Mouse (Mus musculus): ENCODE results near the gene Apba2. TPM values are rescaled to one million over a fixed set of nuclear protein-coding genes. Genes with fewer than 3 reads are reported as not detected.

The Apba2 gene
- polyA plus RNA-seq, 1 experiment = not detected

DNA sequence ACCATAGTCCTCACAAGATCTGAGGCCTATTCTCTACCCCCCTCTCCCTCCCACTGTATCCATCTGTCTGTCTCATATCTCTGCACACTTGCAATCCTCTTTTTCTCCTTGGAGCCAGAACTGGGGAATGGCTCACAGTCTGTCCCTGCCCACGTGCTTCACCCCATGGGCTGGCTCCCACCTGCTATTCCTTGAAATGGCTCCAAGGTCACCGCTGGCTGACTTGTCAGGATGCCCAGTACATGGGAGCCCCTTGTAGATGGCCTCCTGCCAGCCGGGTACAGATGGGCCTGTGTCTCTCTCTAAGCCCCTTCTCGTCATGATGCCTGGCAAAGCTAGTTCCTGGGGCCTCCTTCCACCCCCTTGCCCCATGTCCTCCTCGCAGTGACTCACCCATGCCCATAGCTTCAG lies 226.7 kb downstream of the Apba2 start:
- peaks cover 5% of the 10 kb centered on the region; the same call in 1 of the 2 replicates for H3K9me3 ChIP-seq
- H3K4me1 ChIP-seq = 0 out of 2 replicates have a peak, but pooled peaks cover 3% of the 10 kb centered on the region
- no peaks in the 10 kb centered on the region for H3K36me3 ChIP-seq (replicated peaks; ENCODE audit: low read length)
- H3K4me3 ChIP-seq (replicated peaks) = no peak overlapping the region
- TF ChIP-seq FLI1 (IDR thresholded peaks at IDR 0.05; ENCODE audit: low read length) (no peak), GATA1 (IDR thresholded peaks at IDR 0.05; ENCODE audit: borderline replicate concordance, low read length) (no peak)
- no peaks in the 10 kb centered on the region for H3K27me3 ChIP-seq (replicated peaks)

DNA sequence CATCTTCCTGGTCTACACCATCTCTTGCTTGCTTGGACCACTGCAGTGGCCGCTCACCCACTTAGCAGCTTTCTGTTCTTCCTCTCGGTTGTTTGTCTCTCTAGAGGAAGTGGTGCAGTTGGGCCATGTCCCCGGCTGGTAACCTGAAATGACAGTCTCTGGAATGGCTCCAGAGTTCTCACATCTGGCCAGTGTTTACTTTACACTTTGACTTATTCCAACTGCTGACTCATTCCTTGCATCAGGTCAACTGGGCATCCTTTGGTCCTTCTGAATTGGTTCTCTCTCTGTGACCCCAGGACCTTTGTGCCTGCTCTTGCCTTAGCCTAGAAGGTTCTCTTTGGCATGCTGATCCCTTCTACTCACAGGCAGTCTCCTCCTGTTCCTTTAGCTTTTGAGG lies 227.3 kb downstream of the Apba2 start:
- peaks cover 5% of the 10 kb centered on the region; the same call in 1 of the 2 replicates for H3K9me3 ChIP-seq
- H3K4me3 ChIP-seq (replicated peaks) = no peak overlapping the region
- no peaks in the 10 kb centered on the region for H3K36me3 ChIP-seq (replicated peaks; ENCODE audit: low read length)
- H3K4me1 ChIP-seq = 0 out of 2 replicates have a peak, but pooled peaks cover 3% of the 10 kb centered on the region
- H3K27me3 ChIP-seq (replicated peaks) = no peaks in the 10 kb centered on the region
- no peak for TF ChIP-seq GATA1 (IDR thresholded peaks at IDR 0.05; ENCODE audit: borderline replicate concordance, low read length)
- TF ChIP-seq FLI1 (IDR thresholded peaks at IDR 0.05; ENCODE audit: low read length) = no peak

DNA sequence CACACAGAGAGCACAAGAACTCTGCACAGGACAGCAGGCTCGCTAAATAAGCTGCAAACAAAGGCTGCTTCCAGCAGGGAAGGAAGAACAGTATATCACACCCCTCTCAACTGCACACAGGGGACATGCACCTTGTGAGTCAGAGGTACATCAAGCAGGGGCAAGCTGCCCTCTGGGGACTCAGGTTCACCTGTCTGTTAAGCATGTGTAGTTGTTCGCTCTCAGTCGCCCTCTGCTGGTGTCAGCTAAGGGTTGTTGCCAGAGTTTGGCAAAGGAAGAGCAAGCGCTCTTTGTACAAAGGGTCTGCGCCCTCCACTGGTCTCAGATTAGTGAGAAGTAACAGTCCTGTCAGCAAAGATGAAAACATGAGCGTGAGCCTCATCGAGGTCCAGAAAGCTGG lies 228.3 kb downstream of the Apba2 start:
- Histone ChIP-seq H3K4me1 (0 out of 2 replicates have a peak, but pooled peaks cover 3% of the 10 kb centered on the region), H3K36me3 (replicated peaks; ENCODE audit: low read length) (no peaks in the 10 kb centered on the region), H3K4me3 (replicated peaks) (no peak overlapping the region), H3K27me3 (replicated peaks) (no peaks in the 10 kb centered on the region), H3K9me3 (peaks cover 5% of the 10 kb centered on the region; the same call in 1 of the 2 replicates)
- TF ChIP-seq FLI1 (IDR thresholded peaks at IDR 0.05; ENCODE audit: low read length) (no peak), GATA1 (IDR thresholded peaks at IDR 0.05; ENCODE audit: borderline replicate concordance, low read length) (no peak)

DNA sequence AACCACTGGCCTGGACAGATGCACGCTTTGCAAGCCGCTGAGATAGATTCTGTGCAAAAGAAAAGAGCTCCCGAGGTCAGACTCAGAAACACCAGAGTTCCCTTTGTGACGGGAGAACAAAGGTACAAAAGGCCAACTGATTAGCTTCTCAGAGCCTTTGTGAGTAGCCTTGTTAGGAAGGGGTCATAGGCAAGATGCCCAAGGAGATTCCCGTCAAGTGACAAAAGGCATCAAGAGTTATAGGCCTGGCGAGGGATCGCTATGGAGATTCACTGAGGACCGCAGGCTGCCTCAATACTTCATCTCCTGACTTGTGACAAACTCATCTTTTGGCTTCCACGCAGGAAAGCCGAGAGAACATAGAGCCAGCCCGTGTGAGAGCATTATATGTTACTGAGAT lies 237.6 kb downstream of the Apba2 start:
- H3K9me3 ChIP-seq = no peaks in the 10 kb centered on the region
- H3K4me1 ChIP-seq = no peaks in the 10 kb centered on the region
- no peak overlapping the region for H3K4me3 ChIP-seq (replicated peaks)
- H3K36me3 ChIP-seq (replicated peaks; ENCODE audit: low read length) = no peaks in the 10 kb centered on the region
- TF ChIP-seq FLI1 (IDR thresholded peaks at IDR 0.05; ENCODE audit: low read length) (no peak), GATA1 (IDR thresholded peaks at IDR 0.05; ENCODE audit: borderline replicate concordance, low read length) (no peak)
- H3K27me3 ChIP-seq (replicated peaks) = peaks cover 6% of the 10 kb centered on the region

DNA sequence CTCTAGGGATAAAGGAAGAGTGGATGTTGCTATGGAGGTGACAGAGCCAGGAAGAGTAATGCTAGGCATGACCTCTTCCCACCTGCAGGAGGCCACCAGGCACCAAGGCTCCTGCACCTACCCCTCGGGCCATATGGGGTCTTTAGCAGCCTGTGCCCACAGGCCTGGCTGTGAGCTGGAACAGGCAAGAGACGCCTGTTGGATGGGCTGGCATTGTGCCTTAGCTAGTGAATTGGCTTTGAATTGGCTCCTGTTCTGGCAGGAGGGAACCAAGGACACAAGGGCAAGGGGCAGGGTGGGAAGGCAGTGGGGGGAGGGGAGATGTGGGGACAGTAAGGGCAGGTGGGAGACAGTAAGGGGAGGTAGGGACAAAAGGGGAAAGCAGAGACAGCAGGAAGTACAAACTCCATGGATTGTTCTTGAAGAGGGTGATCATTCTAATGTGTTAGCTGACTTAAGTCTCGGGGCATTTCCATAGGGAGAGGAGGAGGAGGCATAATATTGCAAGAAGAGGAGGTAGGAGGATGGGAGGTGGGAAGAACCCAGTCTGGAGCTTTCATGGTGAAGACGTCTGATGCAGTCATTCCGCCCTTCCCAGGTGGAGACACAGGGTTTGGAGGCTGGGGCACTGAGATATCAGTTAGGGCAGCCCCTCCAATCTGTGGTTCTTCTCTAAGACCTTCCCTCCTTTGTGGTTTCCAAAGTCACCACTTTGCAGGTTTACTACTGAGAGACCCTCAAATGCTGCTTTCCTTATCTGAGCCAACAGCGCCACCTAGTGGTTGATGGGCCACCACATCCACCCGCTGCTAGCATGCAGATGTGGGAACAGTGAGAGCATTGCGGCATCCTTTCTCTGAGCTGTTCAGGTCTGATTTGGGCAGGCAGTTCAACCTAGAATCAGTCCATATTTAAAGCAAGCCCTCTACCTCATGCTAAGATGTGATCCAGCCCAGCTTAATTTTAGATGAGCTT lies 240.1 kb downstream of the Apba2 start:
- peaks cover 6% of the 10 kb centered on the region for H3K27me3 ChIP-seq (replicated peaks)
- no peak for TF ChIP-seq GATA1 (IDR thresholded peaks at IDR 0.05; ENCODE audit: borderline replicate concordance, low read length)
- TF ChIP-seq FLI1 (IDR thresholded peaks at IDR 0.05; ENCODE audit: low read length) = no peak
- no peaks in the 10 kb centered on the region for H3K36me3 ChIP-seq (replicated peaks; ENCODE audit: low read length)
- H3K4me3 ChIP-seq (replicated peaks) = no peak overlapping the region
- no peaks in the 10 kb centered on the region for H3K4me1 ChIP-seq
- H3K9me3 ChIP-seq = no peaks in the 10 kb centered on the region

DNA sequence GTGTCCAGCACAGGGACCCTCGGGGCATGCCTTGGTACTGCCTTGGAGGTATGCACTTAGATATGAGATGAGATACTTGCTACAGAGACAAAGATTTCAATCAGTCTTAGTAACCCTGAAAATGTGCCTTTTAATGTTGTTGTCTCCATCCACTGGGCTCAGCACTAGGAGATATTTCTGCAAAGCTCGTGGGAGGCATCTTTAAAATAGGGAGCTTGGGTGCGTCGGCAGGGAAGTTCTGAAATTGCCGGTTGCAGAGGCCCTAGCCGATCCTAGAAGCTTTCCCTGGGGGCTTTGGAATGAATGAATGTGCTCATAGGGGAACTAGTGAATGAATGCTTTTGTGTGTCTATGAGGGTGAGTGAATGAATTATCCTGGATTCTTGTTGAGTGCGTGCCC lies 242.1 kb downstream of the Apba2 start:
- Histone ChIP-seq H3K36me3 (replicated peaks; ENCODE audit: low read length) (no peaks in the 10 kb centered on the region), H3K4me3 (replicated peaks) (no peak overlapping the region), H3K4me1 (no peaks in the 10 kb centered on the region), H3K27me3 (replicated peaks) (peaks cover 6% of the 10 kb centered on the region), H3K9me3 (no peaks in the 10 kb centered on the region)
- no peak for TF ChIP-seq FLI1 (IDR thresholded peaks at IDR 0.05; ENCODE audit: low read length)
- TF ChIP-seq GATA1 (IDR thresholded peaks at IDR 0.05; ENCODE audit: borderline replicate concordance, low read length) = no peak

DNA sequence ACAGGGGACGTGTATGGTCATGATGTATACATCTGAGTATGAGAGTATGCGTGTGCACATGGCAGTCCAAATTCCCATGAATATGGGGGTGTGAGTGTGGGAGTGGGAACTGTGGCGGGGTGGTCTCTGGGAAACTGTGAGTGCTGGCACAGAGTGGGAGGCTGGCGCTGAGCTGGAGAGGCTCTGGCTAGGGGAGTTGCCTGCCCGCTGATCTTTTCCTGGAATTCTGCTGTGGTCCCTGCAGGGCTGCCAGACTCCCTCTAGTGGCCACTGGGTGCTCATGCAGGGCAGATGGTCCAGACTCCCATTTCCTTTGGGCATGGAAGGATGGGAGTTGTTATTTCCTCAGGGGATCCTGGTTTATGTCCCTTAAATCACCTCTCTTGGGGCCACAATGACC lies 250.0 kb downstream of the Apba2 start:
- Histone ChIP-seq H3K9me3 (peaks cover 10% of the 10 kb centered on the region), H3K4me1 (no peaks in the 10 kb centered on the region), H3K4me3 (replicated peaks) (peak overlapping the region; percentile 23), H3K27me3 (replicated peaks) (no peaks in the 10 kb centered on the region), H3K36me3 (replicated peaks; ENCODE audit: low read length) (no peaks in the 10 kb centered on the region)
- no peak for TF ChIP-seq FLI1 (IDR thresholded peaks at IDR 0.05; ENCODE audit: low read length)
- no peak for TF ChIP-seq GATA1 (IDR thresholded peaks at IDR 0.05; ENCODE audit: borderline replicate concordance, low read length)

DNA sequence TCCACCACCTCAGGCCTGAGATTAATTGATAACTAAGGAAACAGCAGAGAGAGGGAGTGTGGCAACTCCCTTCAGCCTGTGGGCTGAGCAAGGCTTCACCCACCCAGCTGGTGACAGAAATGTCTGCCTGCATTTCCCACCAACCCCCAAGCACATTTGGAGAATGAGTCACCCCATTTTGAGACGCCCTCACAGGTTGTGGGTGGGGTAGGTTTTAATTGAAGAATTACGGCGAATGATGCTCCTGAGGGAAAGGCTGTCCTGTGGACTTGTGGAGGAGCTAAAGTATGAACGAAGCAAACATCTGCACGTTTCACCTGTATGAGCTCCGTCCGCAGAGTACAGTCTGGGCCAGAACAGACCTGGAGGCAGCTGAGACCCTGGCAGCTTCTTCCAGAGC lies 250.6 kb downstream of the Apba2 start:
- H3K36me3 ChIP-seq (replicated peaks; ENCODE audit: low read length) = no peaks in the 10 kb centered on the region
- peaks cover 10% of the 10 kb centered on the region for H3K9me3 ChIP-seq
- H3K27me3 ChIP-seq (replicated peaks) = no peaks in the 10 kb centered on the region
- TF ChIP-seq GATA1 (IDR thresholded peaks at IDR 0.05; ENCODE audit: borderline replicate concordance, low read length) = no peak
- no peak for TF ChIP-seq FLI1 (IDR thresholded peaks at IDR 0.05; ENCODE audit: low read length)
- no peak overlapping the region for H3K4me3 ChIP-seq (replicated peaks)
- H3K4me1 ChIP-seq = no peaks in the 10 kb centered on the region

DNA sequence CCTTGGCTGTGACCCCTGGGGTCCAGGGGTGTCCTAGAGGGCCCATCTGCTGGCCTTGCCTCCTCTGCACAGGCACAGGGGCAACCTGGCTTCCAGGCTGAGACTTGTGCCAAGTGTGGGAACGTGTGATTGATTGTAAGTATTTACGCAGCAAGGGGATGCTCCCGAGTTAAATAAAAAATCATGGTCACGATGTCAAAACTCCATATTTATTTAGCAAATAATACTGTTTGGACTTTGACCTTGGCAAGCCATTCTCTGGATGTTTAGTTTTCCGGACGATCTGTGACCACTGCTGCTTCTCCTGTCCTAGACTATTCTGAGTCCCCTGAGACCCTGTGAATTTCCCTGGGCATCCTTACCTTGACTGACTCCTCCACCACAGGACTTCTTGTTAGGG lies 252.2 kb downstream of the Apba2 start:
- Histone ChIP-seq H3K4me1 (no peaks in the 10 kb centered on the region), H3K4me3 (replicated peaks) (no peak overlapping the region), H3K36me3 (replicated peaks; ENCODE audit: low read length) (no peaks in the 10 kb centered on the region), H3K27me3 (replicated peaks) (no peaks in the 10 kb centered on the region), H3K9me3 (peaks cover 24% of the 10 kb centered on the region)
- TF ChIP-seq FLI1 (IDR thresholded peaks at IDR 0.05; ENCODE audit: low read length) = no peak
- no peak for TF ChIP-seq GATA1 (IDR thresholded peaks at IDR 0.05; ENCODE audit: borderline replicate concordance, low read length)

DNA sequence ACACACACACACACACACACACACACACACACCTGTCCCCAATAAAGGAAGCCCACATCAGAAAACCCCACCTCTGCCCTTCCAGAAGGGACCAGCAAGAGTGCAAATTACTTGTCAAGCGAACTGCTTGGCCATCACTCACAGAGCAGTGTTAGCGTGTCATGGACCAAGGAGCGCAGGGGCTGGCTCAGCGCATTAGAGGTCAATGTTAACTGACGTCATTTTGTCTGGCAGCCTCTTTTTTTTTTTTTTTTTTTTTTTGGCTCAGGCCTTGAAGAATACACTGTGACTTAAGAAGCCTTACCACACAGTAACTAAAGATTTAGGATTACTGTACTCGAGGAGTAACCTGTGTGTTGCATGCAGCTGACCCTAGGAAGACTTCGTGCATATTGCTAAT lies 252.7 kb downstream of the Apba2 start:
- Histone ChIP-seq H3K27me3 (replicated peaks) (no peaks in the 10 kb centered on the region), H3K9me3 (peaks cover 29% of the 10 kb centered on the region), H3K36me3 (replicated peaks; ENCODE audit: low read length) (no peaks in the 10 kb centered on the region), H3K4me1 (no peaks in the 10 kb centered on the region), H3K4me3 (replicated peaks) (no peak overlapping the region)
- TF ChIP-seq FLI1 (IDR thresholded peaks at IDR 0.05; ENCODE audit: low read length) (no peak), GATA1 (IDR thresholded peaks at IDR 0.05; ENCODE audit: borderline replicate concordance, low read length) (no peak)
